Mouse (Mus musculus) kidney, adult 2 months (tissue): ENCODE measurements around the gene Olfml1.

Experiments used
- CTCF ChIP-seq: fragments of 200-500 bp; conservative IDR thresholded peaks from 2 replicates; pipeline ENCODE4 v1.5.1; 2011; ENCODE audit warnings: low read depth, mild to moderate bottlenecking, control low read depth, low read length, moderate library complexity, mixed read lengths; ENCODE audit not compliant: insufficient read depth, insufficient read length
- POLR2A ChIP-seq: fragments of 200-500 bp; IDR thresholded peaks from one replicate; pipeline ENCODE4 v1.6.1; 2011; ENCODE audit warnings: low read depth, low read length, control low read depth

GRCm38 (mm10) chr7:107637398-107637797, 70.2 kb downstream of the Olfml1 start:
- TF ChIP-seq CTCF (no peak), POLR2A (no peak)
